Comparison of ENCODE assay signal across 8 mouse cellular contexts in the genomic region with DNA sequence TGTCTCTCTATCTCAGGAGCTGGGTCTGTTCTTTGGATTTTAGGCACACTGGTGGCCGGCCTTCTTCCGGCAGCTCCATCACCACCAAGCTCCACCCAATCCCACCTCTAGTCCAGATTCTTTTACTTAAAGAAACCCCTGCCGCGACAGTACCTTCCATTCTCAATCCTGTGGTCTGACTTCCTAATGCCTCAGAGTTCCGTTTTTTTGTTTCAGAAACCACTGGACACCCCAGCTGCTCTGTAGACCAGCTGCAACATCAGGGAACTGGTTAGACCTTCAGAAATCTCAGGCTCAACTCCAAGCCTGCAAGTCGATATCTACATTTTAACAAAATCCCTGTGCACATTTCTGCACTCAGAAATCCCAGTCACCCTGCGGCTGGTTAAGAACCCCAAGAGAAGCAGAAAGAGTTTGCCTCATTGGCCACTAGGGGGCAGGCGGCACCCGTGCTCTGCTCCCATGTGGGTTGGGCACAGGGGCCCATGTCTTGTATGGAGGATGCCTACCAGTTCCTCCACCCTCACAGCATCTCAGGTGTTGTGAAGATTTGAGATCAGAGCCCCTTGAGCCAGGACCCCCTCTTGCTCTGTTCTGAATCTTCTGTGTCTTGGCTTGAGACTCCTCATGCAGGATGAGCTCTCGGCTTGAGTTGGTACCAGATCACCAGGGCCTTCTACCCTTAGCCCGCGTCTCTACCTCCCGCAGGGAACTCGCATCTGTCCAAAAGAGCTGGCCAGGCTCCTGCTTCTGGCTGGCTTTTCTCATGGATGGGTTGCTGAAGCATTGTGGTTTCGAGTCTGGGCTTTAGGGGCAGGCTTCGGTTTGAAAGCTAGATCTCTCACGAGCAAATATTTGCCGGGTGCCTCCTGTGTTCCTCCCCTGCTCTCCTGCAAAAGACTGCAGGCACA.
DNase-seq lines count a peak whose midpoint lies in the region; ATAC-seq lines count a peak whose summit lies in the region.

No protein-coding gene starts in this region.

- 56% methylated on average over 18 of the region's 18 CpGs for WGBS in hindbrain, embryonic 13.5 days

- peak; percentile 49 for DNase-seq in T-cell, adult 2 months (ENCODE audit: low spot score)
- peak; percentile 82 to 90 for DNase-seq in cerebellum, adult 18-20 months
- DNase-seq in forelimb bud, embryonic 11.5 days (ENCODE audit: low read depth, low spot score) = peak; percentile 58
- DNase-seq in layer of hippocampus, postnatal 36 days = peak; percentile 71 to 75
- DNase-seq in right cerebral cortex, postnatal 25 days = peak; percentile 74

- no peak overlapping the region for H3K9ac ChIP-seq in hindbrain, embryonic 13.5 days

- no peaks in the 10 kb centered on the region for H3K9me3 ChIP-seq in hindbrain, embryonic 13.5 days

- H3K36me3 ChIP-seq in hindbrain, embryonic 13.5 days = no peaks in the 10 kb centered on the region

- H3K4me1 ChIP-seq in hindbrain, embryonic 13.5 days (replicated peaks) = no peaks in the 10 kb centered on the region

- H3K27me3 ChIP-seq in hindbrain, embryonic 13.5 days = no peaks in the 10 kb centered on the region

- no peak overlapping the region for H3K4me2 ChIP-seq in hindbrain, embryonic 13.5 days

- no peak overlapping the region for H3K27ac ChIP-seq in hindbrain, embryonic 13.5 days

- no peak overlapping the region for H3K4me3 ChIP-seq in hindbrain, embryonic 13.5 days

- peak; percentile 57; the same call in 1 of the 2 replicates for ATAC-seq in hindbrain, embryonic 13.5 days (ENCODE audit: low FRiP score)
- peak; percentile 90 for ATAC-seq in megakaryocyte-erythroid progenitor cell, adult 5-6 weeks (replicated peaks; ENCODE audit: low FRiP score, low TSS enrichment, poor library complexity, severe bottlenecking)
- ATAC-seq in erythroid progenitor cell, adult 5-6 weeks (replicated peaks; ENCODE audit: low FRiP score, poor library complexity, severe bottlenecking) = no peak
